Mouse (Mus musculus): ENCODE data around the gene Epb41l1.

GRCm38 (mm10) chr2:156432874-156433868 lies 12.5 kb downstream of the Epb41l1 start:
- TF ChIP-seq CTCF (conservative IDR thresholded peaks at IDR 0.05; ENCODE audit: insufficient read depth, insufficient read length, low read depth, low read length) (no peak), POLR2A (IDR thresholded peaks at IDR 0.05; ENCODE audit: low read depth, low read length) (no peak)
